Mouse (Mus musculus) neutrophil, adult 65 days (primary cell): ENCODE results near the gene Olfr91. TPM values are rescaled to one million over a fixed set of nuclear protein-coding genes. Genes with fewer than 3 reads are reported as not detected.

Experiments used
- total RNA-seq: library from RNA; stranded (reverse); gene quantifications from 2 replicates; pipeline ENCODE4 v1.2.4, GENCODE M21; 2023

Olfr91 gene
- not detected in 2 replicates for total RNA-seq

DNA sequence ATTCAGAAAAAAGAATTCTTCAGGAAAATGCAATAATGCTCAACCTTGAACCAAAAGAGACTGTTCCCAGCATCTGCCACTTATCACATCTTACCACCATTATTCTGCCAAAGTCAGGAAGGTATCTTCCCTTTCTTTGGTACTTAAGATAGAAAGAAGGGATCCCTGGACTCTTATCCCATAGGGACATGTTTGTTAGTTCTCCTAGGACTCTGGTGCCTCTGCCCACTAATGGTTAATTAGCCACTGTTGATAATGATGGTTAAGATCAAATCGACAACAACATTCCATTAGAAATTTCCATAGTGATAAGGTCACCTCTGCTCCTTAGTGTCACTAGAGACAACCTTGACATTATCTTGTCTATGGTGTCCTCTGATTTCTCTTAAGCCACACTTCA lies at the start of gene Olfr91:
Gene Olfr91, minus strand, starts transcription at position 101 of the 400 bp plus-strand sequence.

DNA sequence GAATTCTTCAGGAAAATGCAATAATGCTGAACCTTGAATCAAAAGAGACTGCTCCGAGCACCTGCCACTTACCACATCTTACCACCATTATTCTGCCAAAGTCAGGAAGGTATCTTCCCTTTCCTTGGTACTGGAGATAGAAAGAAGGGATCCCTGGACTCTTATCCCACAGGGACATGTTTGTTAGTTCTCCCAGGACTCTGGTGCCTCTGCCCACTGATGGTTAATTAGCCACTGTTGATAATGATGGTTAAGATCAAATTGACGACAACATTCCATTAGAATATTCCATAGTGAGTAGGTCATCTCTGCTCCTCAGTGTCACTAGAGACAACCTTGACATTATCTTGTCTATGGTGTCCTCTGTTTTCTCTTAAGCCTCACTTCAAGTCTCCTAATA lies 21.9 kb upstream of the Olfr91 start, which contains the start of gene Olfr92:
Gene Olfr92, minus strand, starts transcription at position 101 of the 400 bp plus-strand sequence.

DNA sequence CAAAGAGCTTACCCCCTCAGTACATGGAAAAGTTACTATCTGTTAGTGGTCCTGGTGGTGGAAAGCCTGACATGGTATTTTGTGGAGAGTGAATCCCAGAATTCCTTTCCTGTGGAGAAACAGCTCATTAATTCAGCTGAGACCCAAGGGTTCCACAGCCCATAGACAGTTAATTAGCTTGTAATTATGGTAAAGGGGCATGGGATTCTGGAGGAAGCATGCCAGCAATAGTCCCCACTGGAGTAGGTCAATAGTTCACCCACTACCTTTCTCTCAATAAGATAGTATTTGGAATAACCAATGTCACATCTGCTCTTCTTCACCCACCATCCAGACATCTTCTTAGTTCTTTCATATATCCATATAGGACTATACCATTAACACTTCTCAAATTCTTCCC lies 9.7 kb downstream of the Olfr91 start, which contains the start of gene Olfr90:
Gene Olfr90, minus strand, starts transcription at position 101 of the 400 bp plus-strand sequence.

DNA sequence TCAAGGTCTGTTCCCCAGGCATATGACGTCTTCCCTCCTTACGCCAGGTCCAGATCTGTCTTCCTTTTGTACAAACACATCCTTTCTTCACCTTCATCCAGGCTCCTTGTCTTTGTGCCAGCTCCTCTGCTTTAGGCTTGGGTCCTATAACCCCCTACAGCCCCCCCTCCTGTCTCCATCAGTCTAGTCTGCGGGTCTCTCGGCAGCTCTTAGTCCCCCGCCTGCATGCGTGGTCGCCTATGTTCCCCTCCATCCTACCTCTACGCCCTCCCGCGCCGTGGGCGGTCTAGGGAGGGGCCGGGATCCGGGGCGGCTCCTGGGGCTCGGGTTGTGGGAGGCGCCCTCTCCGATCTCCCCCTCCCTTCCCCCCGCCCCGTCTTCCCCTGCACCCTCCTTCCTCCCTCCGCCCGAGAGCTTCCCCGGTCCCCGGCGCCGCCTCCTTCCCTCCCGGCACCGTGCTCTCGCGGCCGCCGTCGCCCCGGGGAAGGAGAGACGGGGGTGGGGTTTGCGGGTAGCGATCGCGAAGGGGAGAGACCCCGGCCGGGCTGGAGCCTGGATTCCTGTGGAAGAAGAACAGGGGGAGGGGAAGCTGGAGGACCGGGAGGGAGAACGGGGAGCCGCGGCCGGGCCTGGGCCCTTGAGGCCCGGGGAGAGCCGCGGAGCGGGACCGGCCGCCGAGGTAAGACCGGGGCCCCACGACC lies 52.3 kb downstream of the Olfr91 start, which contains the start of gene Gabbr1:
Gene Gabbr1, plus strand, starts transcription at position 356 of the 701 bp plus-strand sequence.

Other genes starting within 250 kb of the Olfr91 start
- gene Trim15, start 231.1 kb downstream of the Olfr91 start, total RNA-seq = not detected in 2 replicates
- gene Trim10, start 228.7 kb downstream of the Olfr91 start, total RNA-seq = 0.52 TPM in 1 of 2 replicates, not detected in the other
- not detected in 2 replicates for gene Trim40, start 208.2 kb downstream of the Olfr91 start, total RNA-seq
- not detected in 2 replicates for gene Trim31, start 200.2 kb downstream of the Olfr91 start, total RNA-seq
- not detected in 2 replicates for gene Rnf39, start 155.4 kb downstream of the Olfr91 start, total RNA-seq
- 20.5 and 35.8 TPM in 2 replicates for gene Ppp1r11, start 146.5 kb downstream of the Olfr91 start, total RNA-seq
- 30.9 and 36.7 TPM in 2 replicates for gene Znrd1, start 139.7 kb downstream of the Olfr91 start, total RNA-seq
- gene Znrd1as, start 139.7 kb downstream of the Olfr91 start, total RNA-seq = 0.68 and 1.2 TPM in 2 replicates
- not detected in 2 replicates for gene 2410137M14Rik, start 117.0 kb downstream of the Olfr91 start, total RNA-seq
- gene H2-M5, start 108.7 kb downstream of the Olfr91 start, total RNA-seq = not detected in 2 replicates
- gene Zfp57, start 97.1 kb downstream of the Olfr91 start, total RNA-seq = not detected in 2 replicates
- gene Mog, start 74.9 kb downstream of the Olfr91 start, total RNA-seq = not detected in 2 replicates
- 148 and 221 TPM in 2 replicates for gene Gabbr1, start 52.3 kb downstream of the Olfr91 start, total RNA-seq
- gene Olfr90, start 9.8 kb downstream of the Olfr91 start, total RNA-seq = not detected in 2 replicates
- gene Olfr92, start 21.8 kb upstream of the Olfr91 start, total RNA-seq = not detected in 2 replicates
- gene Olfr93, start 63.2 kb upstream of the Olfr91 start, total RNA-seq = not detected in 2 replicates
- not detected in 2 replicates for gene Ubd, start 95.6 kb upstream of the Olfr91 start, total RNA-seq
- not detected in 2 replicates for gene Olfr94, start 102.7 kb upstream of the Olfr91 start, total RNA-seq
- gene Olfr95, start 114.8 kb upstream of the Olfr91 start, total RNA-seq = not detected in 2 replicates
- gene Olfr96, start 121.9 kb upstream of the Olfr91 start, total RNA-seq = not detected in 2 replicates
- gene Olfr97, start 139.1 kb upstream of the Olfr91 start, total RNA-seq = not detected in 2 replicates
- gene Olfr98, start 165.5 kb upstream of the Olfr91 start, total RNA-seq = not detected in 2 replicates
- 4.4 and 4.6 TPM in 2 replicates for gene H2-M3, start 171.9 kb upstream of the Olfr91 start, total RNA-seq
- not detected in 2 replicates for gene Olfr99, start 185.2 kb upstream of the Olfr91 start, total RNA-seq
- not detected in 2 replicates for gene Olfr101, start 206.0 kb upstream of the Olfr91 start, total RNA-seq
- not detected in 2 replicates for gene Olfr102, start 218.8 kb upstream of the Olfr91 start, total RNA-seq
- gene Olfr103, start 241.4 kb upstream of the Olfr91 start, total RNA-seq = not detected in 2 replicates